Mouse (Mus musculus): ENCODE data around the gene Xntrpc. TPM values are rescaled to one million over a fixed set of nuclear protein-coding genes. Genes with fewer than 3 reads are reported as not detected.
"Not testable (repeated sequence)": the region's sequence is repeated elsewhere in the genome, so short reads cannot be mapped to it uniquely, and the experiment has no call there.

Gene Xntrpc
- polyA plus RNA-seq, 1 experiment from 2014 or later: 1.3 TPM

GRCm38 (mm10) chr7:102025187-102026119 lies 40.1 kb upstream of the Xntrpc start:
- no peak for ATAC-seq
- no peak overlapping the region for H3K4me2 ChIP-seq (ENCODE audit: low read length)
- no peaks in the 10 kb centered on the region for H3K27me3 ChIP-seq (replicated peaks; ENCODE audit: control insufficient read depth, insufficient read depth, low read length)
- peaks cover 62% of the 10 kb centered on the region for H3K36me3 ChIP-seq (ENCODE audit: control insufficient read depth, insufficient read depth, low read length)
- H3K9me3 ChIP-seq (replicated peaks; ENCODE audit: control insufficient read depth, low read length): no peaks in the 10 kb centered on the region
- no peak overlapping the region for H3K27ac ChIP-seq (ENCODE audit: low read depth, low read length)
- H3K9ac ChIP-seq (ENCODE audit: low read length): no peak overlapping the region
- WGBS: 72% methylated on average over 2 of the region's 2 CpGs
- no peak for DNase-seq (ENCODE audit: low spot score)
- H3K4me1 ChIP-seq (ENCODE audit: control insufficient read depth, insufficient read depth, low read length): no peaks in the 10 kb centered on the region
- no peak overlapping the region for H3K4me3 ChIP-seq (ENCODE audit: low read depth, low read length)

DNA sequence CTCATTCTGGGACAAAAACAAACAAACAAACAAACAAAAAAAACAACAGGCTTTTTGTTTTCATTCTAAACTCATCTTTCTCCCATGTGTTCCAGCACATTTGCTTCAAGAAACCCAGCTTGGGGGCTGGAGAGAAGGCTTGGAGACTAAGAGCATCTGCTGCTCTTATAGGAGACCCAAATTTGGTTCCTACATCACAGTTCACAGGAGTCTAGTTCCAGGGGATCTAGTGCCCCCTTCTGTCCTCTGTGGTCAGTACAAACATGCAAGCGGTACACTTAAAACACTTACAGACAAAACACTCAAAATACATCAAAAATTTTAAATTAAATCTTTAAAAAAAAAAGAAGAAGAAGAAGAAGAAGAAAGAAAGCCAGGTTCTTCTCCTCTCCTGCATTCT lies 30.6 kb upstream of the Xntrpc start:
- Histone ChIP-seq H3K36me3 (ENCODE audit: control insufficient read depth, insufficient read depth, low read length) (peaks cover 90% of the 10 kb centered on the region), H3K4me3 (ENCODE audit: low read depth, low read length) (no peak overlapping the region), H3K4me1 (ENCODE audit: control insufficient read depth, insufficient read depth, low read length) (no peaks in the 10 kb centered on the region), H3K27me3 (replicated peaks; ENCODE audit: control insufficient read depth, insufficient read depth, low read length) (no peaks in the 10 kb centered on the region), H3K4me2 (ENCODE audit: low read length) (no peak overlapping the region), H3K9ac (ENCODE audit: low read length) (no peak overlapping the region), H3K9me3 (replicated peaks; ENCODE audit: control insufficient read depth, low read length) (no peaks in the 10 kb centered on the region), H3K27ac (ENCODE audit: low read depth, low read length) (no peak overlapping the region)
- ATAC-seq (no peak), DNase-seq (ENCODE audit: low spot score) (no peak)
- 94% methylated on average over 1 of the region's 1 CpGs for WGBS

GRCm38 (mm10) chr7:102035534-102035933 lies 30.0 kb upstream of the Xntrpc start:
- Histone ChIP-seq H3K36me3 (ENCODE audit: control insufficient read depth, insufficient read depth, low read length) (peaks cover 92% of the 10 kb centered on the region), H3K9me3 (replicated peaks; ENCODE audit: control insufficient read depth, low read length) (no peaks in the 10 kb centered on the region), H3K4me2 (ENCODE audit: low read length) (no peak overlapping the region), H3K27me3 (replicated peaks; ENCODE audit: control insufficient read depth, insufficient read depth, low read length) (no peaks in the 10 kb centered on the region), H3K4me1 (ENCODE audit: control insufficient read depth, insufficient read depth, low read length) (no peaks in the 10 kb centered on the region), H3K27ac (ENCODE audit: low read depth, low read length) (no peak overlapping the region), H3K9ac (ENCODE audit: low read length) (no peak overlapping the region), H3K4me3 (ENCODE audit: low read depth, low read length) (no peak overlapping the region)
- DNase-seq (ENCODE audit: low spot score) (no peak), ATAC-seq (no peak)
- 92% methylated on average over 2 of the region's 2 CpGs for WGBS

DNA sequence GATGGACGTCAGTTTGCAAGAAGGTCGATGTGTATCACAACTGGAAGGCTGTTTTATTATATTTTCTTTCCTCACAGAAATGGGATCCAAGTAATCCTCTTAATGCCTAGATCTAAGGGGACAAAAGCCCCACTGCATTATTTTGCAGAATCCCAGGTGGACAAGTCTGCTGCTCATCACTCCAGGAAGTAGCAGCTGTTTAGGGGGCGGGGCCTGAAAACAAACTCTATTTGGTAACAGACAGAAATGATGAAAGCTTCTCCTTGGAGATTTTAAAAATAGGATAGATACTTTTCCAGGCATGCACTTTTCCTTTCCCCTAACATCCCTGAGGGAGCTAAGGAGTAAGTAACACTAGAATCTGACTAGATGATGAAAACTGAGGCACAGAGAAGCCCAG lies 28.2 kb upstream of the Xntrpc start:
- DNase-seq (ENCODE audit: low spot score) (no peak), ATAC-seq (no peak)
- Histone ChIP-seq H3K27me3 (replicated peaks; ENCODE audit: control insufficient read depth, insufficient read depth, low read length) (no peaks in the 10 kb centered on the region), H3K4me1 (ENCODE audit: control insufficient read depth, insufficient read depth, low read length) (no peaks in the 10 kb centered on the region), H3K9ac (ENCODE audit: low read length) (no peak overlapping the region), H3K9me3 (replicated peaks; ENCODE audit: control insufficient read depth, low read length) (no peaks in the 10 kb centered on the region), H3K4me3 (ENCODE audit: low read depth, low read length) (no peak overlapping the region), H3K27ac (ENCODE audit: low read depth, low read length) (no peak overlapping the region), H3K36me3 (ENCODE audit: control insufficient read depth, insufficient read depth, low read length) (peaks cover 87% of the 10 kb centered on the region), H3K4me2 (ENCODE audit: low read length) (no peak overlapping the region)
- WGBS: 89% methylated on average over 3 of the region's 3 CpGs

DNA sequence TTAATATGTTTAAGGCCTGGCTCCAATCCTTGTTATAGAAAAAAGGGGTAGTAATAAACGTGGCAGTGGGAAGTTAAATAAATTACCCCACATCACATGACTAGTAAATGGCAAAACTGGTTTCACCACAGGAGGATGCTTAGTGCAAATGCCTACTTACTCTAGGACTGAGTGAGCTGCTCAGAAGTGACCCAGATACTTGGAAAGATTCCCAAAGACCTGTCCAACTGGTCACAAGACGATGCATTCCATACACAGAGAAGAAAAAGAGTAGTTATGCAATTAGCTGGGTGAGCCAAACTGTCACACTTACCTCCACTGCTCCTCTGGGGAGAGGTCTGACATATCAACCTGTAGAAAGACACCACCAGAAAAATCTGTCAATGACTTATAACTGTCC lies 23.2 kb upstream of the Xntrpc start:
- H3K4me2 ChIP-seq (ENCODE audit: low read length): no peak overlapping the region
- no peak overlapping the region for H3K4me3 ChIP-seq (ENCODE audit: low read depth, low read length)
- WGBS: 87% methylated on average over 2 of the region's 2 CpGs
- no peaks in the 10 kb centered on the region for H3K27me3 ChIP-seq (replicated peaks; ENCODE audit: control insufficient read depth, insufficient read depth, low read length)
- H3K27ac ChIP-seq (ENCODE audit: low read depth, low read length): no peak overlapping the region
- no peaks in the 10 kb centered on the region for H3K4me1 ChIP-seq (ENCODE audit: control insufficient read depth, insufficient read depth, low read length)
- DNase-seq (ENCODE audit: low spot score) (no peak), ATAC-seq (no peak)
- peaks cover 45% of the 10 kb centered on the region for H3K36me3 ChIP-seq (ENCODE audit: control insufficient read depth, insufficient read depth, low read length)
- no peak overlapping the region for H3K9ac ChIP-seq (ENCODE audit: low read length)
- no peaks in the 10 kb centered on the region for H3K9me3 ChIP-seq (replicated peaks; ENCODE audit: control insufficient read depth, low read length)

GRCm38 (mm10) chr7:102048524-102048923 lies 17.0 kb upstream of the Xntrpc start:
- H3K9ac ChIP-seq (ENCODE audit: low read length); DNase-seq (ENCODE audit: low spot score); H3K4me1 ChIP-seq (ENCODE audit: control insufficient read depth, insufficient read depth, low read length); H3K36me3 ChIP-seq (ENCODE audit: control insufficient read depth, insufficient read depth, low read length); H3K27ac ChIP-seq (ENCODE audit: low read depth, low read length); H3K4me3 ChIP-seq (ENCODE audit: low read depth, low read length); ATAC-seq; H3K9me3 ChIP-seq (replicated peaks; ENCODE audit: control insufficient read depth, low read length); H3K4me2 ChIP-seq (ENCODE audit: low read length); H3K27me3 ChIP-seq (replicated peaks; ENCODE audit: control insufficient read depth, insufficient read depth, low read length): not testable (repeated sequence)

GRCm38 (mm10) chr7:102061353-102061752 lies 4.2 kb upstream of the Xntrpc start:
- WGBS: 89% methylated on average over 3 of the region's 3 CpGs
- Histone ChIP-seq H3K4me3 (ENCODE audit: low read depth, low read length) (no peak overlapping the region), H3K4me2 (ENCODE audit: low read length) (no peak overlapping the region), H3K36me3 (ENCODE audit: control insufficient read depth, insufficient read depth, low read length) (peaks cover 24% of the 10 kb centered on the region), H3K4me1 (ENCODE audit: control insufficient read depth, insufficient read depth, low read length) (peaks cover 14% of the 10 kb centered on the region), H3K27ac (ENCODE audit: low read depth, low read length) (no peak overlapping the region), H3K27me3 (replicated peaks; ENCODE audit: control insufficient read depth, insufficient read depth, low read length) (no peaks in the 10 kb centered on the region), H3K9me3 (replicated peaks; ENCODE audit: control insufficient read depth, low read length) (no peaks in the 10 kb centered on the region), H3K9ac (ENCODE audit: low read length) (no peak overlapping the region)
- ATAC-seq: no peak
- DNase-seq (ENCODE audit: low spot score): no peak

DNA sequence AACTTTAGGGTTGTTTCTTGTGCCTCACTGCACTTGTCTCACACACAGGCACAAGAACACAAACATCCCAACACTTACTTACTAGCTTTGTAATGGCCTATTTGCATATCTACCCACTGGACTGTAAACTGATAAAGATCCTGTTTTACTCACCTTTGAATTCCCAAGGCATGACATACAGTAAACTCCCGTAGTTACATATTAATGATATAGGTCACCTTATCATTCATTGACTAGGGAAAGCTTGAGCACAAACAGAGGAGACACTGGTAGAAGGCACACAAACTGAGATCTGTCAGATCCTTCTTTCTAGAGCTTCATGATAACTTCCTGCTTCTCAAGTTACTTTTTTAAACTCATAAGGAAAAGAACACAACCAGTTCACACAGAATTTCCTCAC lies 3.3 kb upstream of the Xntrpc start:
- ATAC-seq (no peak), DNase-seq (ENCODE audit: low spot score) (no peak)
- Histone ChIP-seq H3K9me3 (replicated peaks; ENCODE audit: control insufficient read depth, low read length) (no peaks in the 10 kb centered on the region), H3K9ac (ENCODE audit: low read length) (no peak overlapping the region), H3K36me3 (ENCODE audit: control insufficient read depth, insufficient read depth, low read length) (peaks cover 20% of the 10 kb centered on the region), H3K4me1 (ENCODE audit: control insufficient read depth, insufficient read depth, low read length) (peaks cover 17% of the 10 kb centered on the region), H3K4me3 (ENCODE audit: low read depth, low read length) (no peak overlapping the region), H3K4me2 (ENCODE audit: low read length) (no peak overlapping the region), H3K27me3 (replicated peaks; ENCODE audit: control insufficient read depth, insufficient read depth, low read length) (no peaks in the 10 kb centered on the region), H3K27ac (ENCODE audit: low read depth, low read length) (no peak overlapping the region)
- WGBS: 84% methylated on average over 1 of the region's 1 CpGs

GRCm38 (mm10) chr7:102063891-102064290 lies 1.6 kb upstream of the Xntrpc start:
- Histone ChIP-seq H3K4me3 (ENCODE audit: low read depth, low read length) (peak overlapping the region; percentile 68), H3K4me1 (ENCODE audit: control insufficient read depth, insufficient read depth, low read length) (peaks cover 17% of the 10 kb centered on the region), H3K27me3 (replicated peaks; ENCODE audit: control insufficient read depth, insufficient read depth, low read length) (no peaks in the 10 kb centered on the region), H3K9me3 (replicated peaks; ENCODE audit: control insufficient read depth, low read length) (no peaks in the 10 kb centered on the region), H3K36me3 (ENCODE audit: control insufficient read depth, insufficient read depth, low read length) (peaks cover 12% of the 10 kb centered on the region; the same call in 1 of the 2 replicates), H3K4me2 (ENCODE audit: low read length) (peak overlapping the region; percentile 79), H3K27ac (ENCODE audit: low read depth, low read length) (no peak overlapping the region), H3K9ac (ENCODE audit: low read length) (peak overlapping the region; percentile 74)
- DNase-seq (ENCODE audit: low spot score) (no peak), ATAC-seq (no peak)
- 91% methylated on average over 9 of the region's 9 CpGs for WGBS

Measured in forebrain, embryonic 14.5 days (tissue).